Mouse (Mus musculus) spleen, adult 2 months (tissue): Measurements from ENCODE around the gene Mfsd11.

Source experiments
- CTCF ChIP-seq: fragments of 200-500 bp; IDR thresholded peaks from 2 replicates; pipeline ENCODE4 v1.5.1; 2011; ENCODE audit warnings: mild to moderate bottlenecking, inconsistent platforms; ENCODE audit not compliant: insufficient read depth, insufficient read length, insufficient replicate concordance; ENCODE audit errors: extremely low read depth
- POLR2A ChIP-seq: fragments of 200-500 bp; IDR thresholded peaks from 2 replicates; pipeline ENCODE4 v1.6.1; 2011; ENCODE audit warnings: low read depth, low read length, inconsistent platforms

GRCm38 (mm10) chr11:116847187-116848085 is 4.8 kb upstream of the Mfsd11 start:
- TF ChIP-seq CTCF (no peak), POLR2A (no peak)
